Mouse (Mus musculus) liver, embryonic 14.5 days (tissue): Measurements from ENCODE around the gene Vezf1.

ENCODE experiments used
- CTCF ChIP-seq: IDR thresholded peaks from 2 replicates; pipeline ENCODE4 v1.5.1; 2016; ENCODE audit warnings: antibody characterized with exemption, low read depth, control low read depth
- EP300 ChIP-seq: IDR thresholded peaks from 2 replicates; pipeline ENCODE4 v1.6.1; 2016; ENCODE audit warnings: antibody characterized with exemption, low read depth

GRCm38 (mm10) chr11:88076394-88076793, 8.3 kb downstream of the Vezf1 start:
- TF ChIP-seq CTCF (no peak), EP300 (no peak)
